Mouse (Mus musculus): Measurements from ENCODE around the gene Fgg.

DNA sequence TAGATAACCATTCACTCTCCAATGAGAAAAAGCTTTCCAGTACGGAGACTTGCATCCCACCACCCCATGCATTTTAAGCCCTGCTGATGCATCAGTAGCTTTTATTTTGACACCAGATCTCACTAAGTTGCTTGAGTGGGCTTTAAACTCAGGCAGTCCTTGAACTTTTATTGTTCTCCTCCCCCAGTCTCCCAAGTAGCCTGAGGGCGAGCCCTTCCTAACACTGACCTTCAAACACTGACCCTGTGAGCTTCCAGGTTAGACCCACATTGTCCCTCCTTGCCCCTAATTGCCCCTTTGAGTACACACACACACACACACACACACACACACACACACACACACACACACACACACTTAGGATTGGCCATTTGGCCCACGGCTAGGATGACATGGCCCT lies 10.9 kb upstream of the Fgg start:
- TF ChIP-seq POLR2A (IDR thresholded peaks at IDR 0.05; ENCODE audit: low read depth, low read length) (no peak), CTCF (IDR thresholded peaks at IDR 0.05; ENCODE audit: extremely low read depth, insufficient read depth, insufficient read length, insufficient replicate concordance) (no peak)

All from spleen, adult 2 months (tissue).